Mouse (Mus musculus) lung, adult 2 months (tissue): Measurements from ENCODE around the gene Commd6.

Source experiments
- CTCF ChIP-seq: fragments of 200-500 bp; IDR thresholded peaks from 2 replicates; pipeline ENCODE4 v1.5.1; 2011; ENCODE audit warnings: mild to moderate bottlenecking, low read length, control low read depth; ENCODE audit not compliant: insufficient read depth
- POLR2A ChIP-seq: fragments of 200-500 bp; IDR thresholded peaks from 2 replicates; pipeline ENCODE4 v1.6.1; 2011; ENCODE audit warnings: low read depth, mild to moderate bottlenecking, control low read depth, low read length, borderline replicate concordance; ENCODE audit errors: extremely low read depth

- TF ChIP-seq CTCF (no peak), POLR2A (no peak)
Measured at GRCm38 (mm10) chr14:101594001-101594400, 46.5 kb downstream of the Commd6 start.
